Mouse (Mus musculus) adrenal gland, postnatal 36 days (tissue): ENCODE results near the gene Olfr46. TPM values are rescaled to one million over a fixed set of nuclear protein-coding genes. Genes with fewer than 3 reads are reported as not detected.
"Not testable (repeated sequence)": the region's sequence is repeated elsewhere in the genome, so short reads cannot be mapped to it uniquely, and the experiment has no call there.

ENCODE experiments used
- DNase-seq, 2 experiments: peaks; one replicate each; pipeline ENCODE4 v3.0.0; 2021; ENCODE audit warnings: mixed read lengths in 1 of 2
- long read RNA-seq, 2 experiments: library from polyadenylated mRNA; stranded (forward); transcript quantifications; one replicate each; pipeline ENCODE4 v2.0.0; 2021; ENCODE audit warnings: borderline sequencing depth in 2 of 2
- total RNA-seq, 2 experiments: library from RNA; stranded (reverse); gene quantifications; 2 replicates each; pipeline ENCODE4 v1.2.3; 2021

Gene Olfr46
- total RNA-seq = not detected
- long read RNA-seq, experiment 1 = 0 reads
- long read RNA-seq, experiment 2 = 0 reads

DNA sequence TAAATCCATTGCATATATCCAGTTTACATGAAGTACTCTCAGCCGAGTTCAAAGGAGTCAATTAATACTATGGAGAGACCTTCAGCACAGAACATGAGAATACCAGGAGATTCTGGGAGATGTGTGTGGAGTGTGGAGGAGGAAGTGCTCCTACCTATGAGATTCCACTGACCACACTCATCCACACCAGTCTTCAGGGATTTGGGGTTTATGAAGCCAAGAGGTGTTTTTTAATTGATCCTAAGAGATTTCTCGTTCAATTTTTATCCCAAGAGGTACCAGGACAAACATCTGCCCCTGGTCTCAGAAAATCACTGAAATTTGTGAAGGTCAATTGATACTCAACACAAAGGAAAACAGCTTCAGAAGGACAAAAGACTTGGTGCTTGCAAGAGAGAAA, at the start of gene Olfr46:
Gene Olfr46, plus strand, starts transcription at position 301 of the 400 bp plus-strand sequence.
- DNase-seq = not testable (repeated sequence)

- DNase-seq = no peak
These were observed 33.5 kb upstream of the Olfr46 start, which contains the start of gene Olfr538 for GRCm38 (mm10) chr7:140567586-140567985. Gene Olfr538 (plus strand): TSS chr7:140567886.

- DNase-seq = not testable (repeated sequence)
These were observed 27.6 kb downstream of the Olfr46 start, which contains the start of gene Olfr61 for GRCm38 (mm10) chr7:140628670-140629069. Gene Olfr61 (plus strand): TSS chr7:140628970.

GRCm38 (mm10) chr7:140630559-140630958, 29.5 kb downstream of the Olfr46 start:
- DNase-seq = no peak

DNA sequence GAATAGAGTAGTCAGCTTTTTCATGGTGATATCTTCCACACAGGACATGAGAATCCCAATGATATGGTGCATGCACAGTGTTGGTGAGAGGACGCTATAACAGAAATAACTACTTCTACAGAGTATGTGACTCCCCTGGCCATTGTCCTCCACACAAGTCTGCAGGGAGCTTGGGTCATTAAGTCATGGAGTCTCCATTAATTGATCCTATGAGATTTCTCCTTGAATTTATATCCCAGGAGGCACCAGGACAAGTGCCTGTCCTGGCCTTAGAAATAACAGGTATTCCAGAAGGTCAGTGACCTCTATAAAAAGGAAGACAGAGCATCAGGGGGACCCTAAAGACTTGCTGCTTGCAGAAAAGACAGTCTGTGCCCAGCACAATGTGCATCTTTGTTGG, 45.1 kb downstream of the Olfr46 start, which contains the start of gene Olfr53:
Gene Olfr53, plus strand, starts transcription at position 301 of the 400 bp plus-strand sequence.
- DNase-seq = no peak

- no peak for DNase-seq
These were observed 58.6 kb downstream of the Olfr46 start, which contains the start of gene Olfr539 for GRCm38 (mm10) chr7:140659630-140660029. Gene Olfr539 (plus strand): TSS chr7:140659930.

Other genes starting within 250 kb of the Olfr46 start
- not detected for gene Olfr60, start 239.6 kb upstream of the Olfr46 start, total RNA-seq
- not detected for gene Olfr530, start 224.9 kb upstream of the Olfr46 start, total RNA-seq
- gene Olfr531, start 198.4 kb upstream of the Olfr46 start, total RNA-seq = not detected
- not detected for gene Olfr532, start 179.6 kb upstream of the Olfr46 start, total RNA-seq
- not detected for gene Olfr533, start 137.9 kb upstream of the Olfr46 start, total RNA-seq
- not detected for gene Olfr535, start 117.1 kb upstream of the Olfr46 start, total RNA-seq
- gene Olfr536, start 93.9 kb upstream of the Olfr46 start, total RNA-seq = not detected
- gene Olfr538, start 33.4 kb upstream of the Olfr46 start, total RNA-seq = not detected
- gene Olfr61, start 27.7 kb downstream of the Olfr46 start, total RNA-seq = not detected
- gene Olfr53, start 45.2 kb downstream of the Olfr46 start, total RNA-seq = not detected
- not detected for gene Olfr539, start 58.7 kb downstream of the Olfr46 start, total RNA-seq
- gene Olfr45, start 80.7 kb downstream of the Olfr46 start, total RNA-seq = not detected
- gene Olfr541, start 96.0 kb downstream of the Olfr46 start, total RNA-seq = not detected
- gene Cyp2e1, start 162.5 kb downstream of the Olfr46 start, total RNA-seq = 100 to 1,000 TPM; 251 to 279 TPM
- not detected for gene Syce1, start 186.6 kb downstream of the Olfr46 start, total RNA-seq
- gene Zfp941, start 220.9 kb downstream of the Olfr46 start, total RNA-seq = 1 to 10 TPM; 2.7 to 3.4 TPM
- gene Urah, start 233.7 kb downstream of the Olfr46 start, total RNA-seq = under 1 TPM in 1 of 2 experiments, not detected in 1; 0.70 TPM
- gene Scgb1c1, start 244.3 kb downstream of the Olfr46 start, total RNA-seq = not detected
- under 1 TPM in 1 of 2 experiments, not detected in 1; 0.26 TPM for gene Odf3, start 246.5 kb downstream of the Olfr46 start, total RNA-seq